Mouse (Mus musculus) heart, postnatal 25 days (tissue): ENCODE data around the gene Tmem29. TPM values are rescaled to one million over a fixed set of nuclear protein-coding genes. Genes with fewer than 3 reads are reported as not detected.
"Not testable (repeated sequence)": the region's sequence is repeated elsewhere in the genome, so short reads cannot be mapped to it uniquely, and the experiment has no call there.

Source experiments
- DNase-seq: peaks from one replicate; pipeline ENCODE4 v3.0.0; 2022; ENCODE audit warnings: low spot score
- intact Hi-C: fragments of 180-260 bp; cut with DNase I; formaldehyde crosslinking; loops from one replicate; pipeline ENCODE4 v1.15.1; 2025
- total RNA-seq, 2 experiments: library from RNA; stranded (reverse); gene quantifications; 2 replicates each; pipeline ENCODE4 v1.2.3; 2021

Gene Tmem29
- 1 to 10 TPM; 4.2 to 6.2 TPM for total RNA-seq

DNA sequence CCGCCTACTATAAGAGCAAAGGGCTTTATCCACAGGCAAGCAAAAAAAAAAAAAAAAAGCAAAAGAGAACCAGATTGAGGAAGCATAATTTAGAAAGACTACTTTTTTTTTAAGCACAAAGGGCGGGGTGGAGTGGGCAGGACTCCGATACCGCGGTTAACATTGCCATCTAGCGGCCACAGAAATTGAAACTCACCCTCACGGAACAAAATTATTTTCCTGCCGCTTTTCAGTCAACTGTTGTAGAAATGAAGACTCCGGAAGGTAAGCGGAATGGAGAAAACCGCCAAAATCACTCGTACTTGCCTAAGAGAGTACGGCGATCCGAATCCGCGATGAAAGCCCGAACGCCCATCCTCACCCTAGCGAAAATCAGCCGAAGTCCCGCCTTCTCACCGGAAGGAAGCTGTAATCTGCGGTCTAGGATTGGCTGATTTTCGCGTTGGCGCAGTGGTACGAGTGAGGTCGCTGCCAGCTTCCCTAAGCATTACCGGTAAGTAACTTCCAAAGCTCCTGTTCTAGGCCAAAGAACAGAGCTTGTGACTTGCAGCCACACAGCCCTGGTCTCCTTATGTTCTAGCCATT is at the start of gene Tmem29:
TSS of gene Tmem29 (minus strand) at position 389 of the 585 bp plus-strand sequence.
- DNase-seq = peak; percentile 81
- intact Hi-C loops = no loop called here

DNA sequence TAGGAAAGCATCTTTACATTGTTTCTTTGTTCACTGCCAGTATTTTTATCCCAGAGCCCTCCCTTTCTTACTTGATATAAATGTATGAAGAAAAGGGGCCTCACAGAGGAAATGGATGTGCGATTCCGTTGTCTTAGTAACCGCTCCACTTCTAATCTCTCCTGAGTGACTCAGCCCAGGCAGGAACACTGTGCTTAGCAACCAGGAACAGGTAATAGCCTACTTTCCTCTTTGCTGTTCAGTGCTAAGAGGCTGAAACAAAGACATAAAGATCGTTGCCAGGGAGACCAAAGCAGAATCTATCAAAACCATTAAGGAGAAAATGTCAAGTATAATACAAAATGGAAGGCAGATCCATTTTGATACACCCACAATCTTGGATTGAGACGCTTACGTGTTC is 49.7 kb upstream of the Tmem29 start:
- no peak for DNase-seq
- intact Hi-C loops = no loop called here

DNA sequence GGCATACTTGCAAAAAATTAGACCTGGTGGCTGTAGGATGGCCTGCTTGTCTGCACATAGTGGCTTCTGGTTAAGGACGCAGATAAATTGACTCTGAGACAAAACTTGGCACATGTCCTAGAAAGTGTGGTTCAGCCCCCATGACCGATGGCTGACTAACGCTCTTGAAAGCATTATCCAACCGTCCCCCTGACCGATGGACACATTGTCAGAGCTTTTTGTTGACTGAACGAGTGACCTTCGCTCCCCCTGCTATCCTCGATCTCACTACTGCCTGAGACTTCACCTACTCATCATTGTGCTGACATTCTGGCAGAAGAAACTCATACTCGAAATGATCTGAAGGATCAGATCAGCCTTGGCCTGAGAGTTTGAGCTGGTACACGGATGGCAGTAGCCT is 28.9 kb upstream of the Tmem29 start:
- DNase-seq, intact Hi-C loops: not testable (repeated sequence)

DNA sequence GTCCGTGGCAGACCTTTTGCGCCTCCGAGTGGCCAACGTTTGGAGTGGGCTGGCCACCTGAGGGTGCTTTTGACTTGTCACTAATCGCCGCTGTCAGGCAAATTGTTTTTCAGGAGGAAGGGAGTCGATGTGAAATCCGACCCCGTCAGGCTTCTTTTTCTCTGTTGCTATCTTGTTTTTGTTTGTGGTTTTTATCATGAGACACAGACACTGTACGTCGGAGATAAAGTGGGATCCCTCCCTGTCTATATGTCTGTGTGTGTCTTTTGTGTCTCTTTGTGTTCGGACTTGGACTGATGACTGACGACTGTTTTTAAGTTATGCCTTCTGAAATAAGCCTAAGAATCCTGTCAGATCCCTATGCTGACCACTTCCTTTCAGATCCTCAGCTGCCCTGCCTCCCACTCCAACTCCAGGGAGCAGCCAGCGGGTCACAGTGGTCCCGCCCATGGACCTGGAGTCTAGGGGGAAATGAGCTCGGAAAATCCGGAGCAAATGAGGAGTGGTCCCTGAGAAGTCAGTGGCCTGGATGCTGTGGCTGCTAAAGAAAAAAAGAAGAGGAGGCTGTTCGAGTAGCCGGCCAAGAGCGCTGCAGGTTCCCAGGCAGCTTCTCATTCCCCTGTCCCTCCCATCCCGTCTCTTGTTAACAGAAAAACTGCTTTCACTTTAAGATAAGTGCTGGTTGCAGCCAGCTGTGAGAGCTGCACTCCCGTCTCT is 27.5 kb upstream of the Tmem29 start:
- intact Hi-C loops = not testable (repeated sequence)

DNA sequence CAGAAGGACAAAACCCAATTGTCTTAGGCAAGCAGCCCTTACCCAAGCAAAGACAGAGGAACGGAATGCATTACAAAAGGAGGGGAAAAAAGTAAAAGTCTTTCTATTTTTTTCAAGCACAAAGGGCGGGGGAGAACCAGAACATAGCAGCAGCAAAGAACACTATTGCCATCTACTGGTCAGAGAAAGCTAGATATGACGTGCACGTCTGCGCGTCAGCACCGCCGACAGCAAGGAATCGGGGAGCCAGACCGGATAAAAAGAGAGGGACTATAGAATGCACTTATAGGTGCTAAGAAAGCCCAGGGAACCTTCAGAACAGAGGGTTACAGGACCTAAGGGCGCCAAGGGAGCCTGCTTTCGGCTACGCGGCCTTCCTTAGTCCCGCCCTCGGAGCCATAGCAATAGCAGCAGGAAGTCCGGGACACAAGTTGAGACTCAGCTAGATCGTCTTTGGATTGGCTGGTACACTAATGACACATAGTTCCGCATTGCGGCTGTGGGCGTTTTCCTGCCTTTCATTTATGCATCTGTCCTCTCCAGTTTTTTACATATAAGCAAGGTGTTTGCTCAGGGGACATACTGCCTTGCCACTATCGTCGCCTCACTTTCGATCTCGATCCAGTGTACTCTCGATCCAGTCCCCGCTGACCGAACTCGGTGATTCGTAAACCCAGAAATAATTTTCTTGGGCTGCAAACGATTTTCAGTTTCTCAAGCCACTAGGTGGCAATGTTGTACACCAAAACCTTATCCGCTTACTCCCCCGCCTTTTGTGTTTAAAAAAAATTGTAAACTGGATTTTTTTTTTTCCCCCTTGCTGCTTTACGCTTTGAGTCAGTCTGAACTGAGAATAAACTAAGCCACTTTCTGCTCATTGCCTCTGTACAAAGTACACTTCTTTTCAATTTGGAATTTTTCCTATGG is 19.2 kb upstream of the Tmem29 start:
- DNase-seq = peak; percentile 85
- intact Hi-C loops = no loop called here

More for the DNA sequence above, 27.5 kb upstream of the Tmem29 start:
- DNase-seq = not testable (repeated sequence)

DNA sequence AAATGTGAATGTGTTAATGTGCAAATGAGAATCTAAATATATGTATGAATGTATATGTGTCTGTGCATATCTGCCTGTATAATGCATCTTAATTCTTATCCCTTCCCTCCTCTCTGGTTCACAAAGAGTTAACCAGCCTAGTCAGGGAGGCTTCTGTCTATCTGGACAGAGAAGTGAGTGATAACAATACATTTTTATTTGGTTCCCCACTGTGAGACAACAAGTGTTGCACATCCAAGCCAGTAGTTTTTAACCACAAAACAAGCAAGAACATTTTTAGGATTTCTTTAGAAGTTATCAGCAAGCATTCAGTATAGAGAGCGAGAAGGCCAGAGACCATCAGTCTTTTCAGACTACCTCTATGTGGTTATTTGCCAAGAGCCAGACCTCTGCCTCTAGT is 12.5 kb upstream of the Tmem29 start:
- intact Hi-C loops = no loop called here
- DNase-seq = no peak

DNA sequence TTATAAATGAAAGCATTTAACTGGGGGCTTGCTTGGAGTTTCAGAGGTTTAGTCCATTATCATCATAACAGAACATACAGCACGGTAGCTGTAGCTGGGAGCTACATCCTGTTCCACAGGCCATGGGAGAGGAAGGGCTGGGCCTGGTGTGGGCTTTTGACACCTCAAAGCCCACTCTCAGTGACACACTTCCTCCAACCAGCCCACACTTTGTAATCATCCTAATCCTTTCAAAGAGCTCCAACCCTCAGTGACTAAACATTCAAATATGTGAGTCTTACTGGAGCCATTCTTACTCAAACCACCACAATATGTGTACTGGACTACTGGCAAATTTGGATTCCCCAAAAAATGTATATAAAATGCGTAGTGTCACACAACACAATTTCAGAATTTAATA is 9.3 kb upstream of the Tmem29 start:
- no peak for DNase-seq
- intact Hi-C loops = no loop called here

DNA sequence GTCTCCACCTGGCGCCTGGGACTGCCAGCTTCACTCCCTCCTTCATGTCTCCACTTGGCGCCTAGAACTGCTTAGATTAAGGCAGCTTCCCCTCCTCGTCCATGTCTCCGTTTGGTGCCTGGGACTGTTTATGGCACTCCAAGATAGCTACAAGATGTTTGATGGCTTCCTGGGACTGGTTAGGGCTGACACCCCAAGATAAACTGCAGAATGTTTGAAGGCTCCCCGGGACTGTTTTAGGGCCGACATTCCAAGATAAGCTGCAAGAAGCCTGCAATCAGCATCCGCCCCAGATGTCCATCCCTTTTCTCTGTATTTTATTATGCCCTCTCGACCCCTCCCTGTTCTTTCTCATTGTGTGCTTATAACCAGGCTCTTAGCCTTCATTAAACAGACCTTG is 7.9 kb upstream of the Tmem29 start:
- intact Hi-C loops, DNase-seq: not testable (repeated sequence)

DNA sequence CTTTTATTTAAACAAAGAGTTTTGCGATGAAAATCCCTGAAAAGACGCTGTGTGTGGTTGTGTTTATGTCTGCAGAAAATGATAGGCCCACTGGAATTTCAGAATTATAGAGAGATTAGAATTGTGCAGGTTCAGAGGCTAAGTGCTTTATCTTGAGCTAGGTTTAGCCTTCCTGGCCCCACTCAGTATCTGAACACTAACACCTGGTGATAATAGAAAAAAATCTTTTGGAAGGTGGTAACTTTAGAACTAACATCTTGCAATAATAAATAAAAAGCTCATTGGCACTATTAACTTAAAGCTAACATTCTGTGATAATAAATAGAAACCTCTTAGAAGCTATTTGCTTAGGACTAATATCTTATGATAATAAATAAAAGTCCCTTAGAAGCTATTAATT is 1.2 kb upstream of the Tmem29 start:
- intact Hi-C loops = no loop called here
- DNase-seq = no peak

DNA sequence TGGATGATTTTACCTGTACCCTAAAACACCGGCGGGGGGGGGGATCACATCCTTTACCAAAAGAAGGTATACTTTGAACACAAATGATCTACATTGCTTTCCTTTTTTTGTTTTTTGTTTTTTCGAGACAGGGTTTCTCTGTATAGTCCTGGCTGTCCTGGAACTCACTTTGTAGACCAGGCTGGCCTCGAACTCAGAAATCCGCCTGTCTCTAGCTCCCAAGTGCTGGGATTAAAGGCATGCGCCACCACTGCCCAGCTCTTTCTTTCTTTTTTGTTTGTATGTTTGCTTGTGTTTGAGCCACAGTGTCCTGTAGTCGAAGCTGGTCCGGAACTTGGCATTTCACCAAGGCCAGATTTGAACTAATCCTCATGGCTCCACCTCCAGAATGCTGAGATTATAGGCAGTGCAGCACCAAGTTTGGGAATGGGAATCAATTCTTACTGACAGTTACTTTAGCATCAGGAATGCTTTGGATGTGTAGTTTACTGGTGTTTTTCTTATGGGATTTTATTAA is 515 bp upstream of the Tmem29 start:
- DNase-seq = no peak
- intact Hi-C loops = no loop called here

DNA sequence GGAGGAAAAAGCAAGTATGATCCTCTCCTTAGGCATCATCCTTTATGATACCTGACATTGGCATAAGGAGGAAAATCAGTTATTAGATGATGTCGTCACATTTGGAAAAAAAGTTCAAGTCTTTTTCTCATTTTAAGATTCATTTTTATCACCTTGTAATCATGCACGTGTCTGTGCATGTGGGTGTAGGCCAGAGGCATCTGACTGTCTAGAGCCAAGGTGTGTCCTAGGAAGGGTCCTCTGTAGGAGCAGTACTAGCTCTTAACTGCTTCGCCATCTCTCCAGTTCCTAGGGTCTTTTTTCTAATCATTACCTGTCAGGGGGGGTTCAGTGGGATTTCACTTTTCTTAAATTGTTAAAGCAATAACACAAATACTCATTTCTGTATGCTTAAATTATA is 818 bp downstream of the Tmem29 start:
- intact Hi-C loops = no loop called here
- DNase-seq = no peak

DNA sequence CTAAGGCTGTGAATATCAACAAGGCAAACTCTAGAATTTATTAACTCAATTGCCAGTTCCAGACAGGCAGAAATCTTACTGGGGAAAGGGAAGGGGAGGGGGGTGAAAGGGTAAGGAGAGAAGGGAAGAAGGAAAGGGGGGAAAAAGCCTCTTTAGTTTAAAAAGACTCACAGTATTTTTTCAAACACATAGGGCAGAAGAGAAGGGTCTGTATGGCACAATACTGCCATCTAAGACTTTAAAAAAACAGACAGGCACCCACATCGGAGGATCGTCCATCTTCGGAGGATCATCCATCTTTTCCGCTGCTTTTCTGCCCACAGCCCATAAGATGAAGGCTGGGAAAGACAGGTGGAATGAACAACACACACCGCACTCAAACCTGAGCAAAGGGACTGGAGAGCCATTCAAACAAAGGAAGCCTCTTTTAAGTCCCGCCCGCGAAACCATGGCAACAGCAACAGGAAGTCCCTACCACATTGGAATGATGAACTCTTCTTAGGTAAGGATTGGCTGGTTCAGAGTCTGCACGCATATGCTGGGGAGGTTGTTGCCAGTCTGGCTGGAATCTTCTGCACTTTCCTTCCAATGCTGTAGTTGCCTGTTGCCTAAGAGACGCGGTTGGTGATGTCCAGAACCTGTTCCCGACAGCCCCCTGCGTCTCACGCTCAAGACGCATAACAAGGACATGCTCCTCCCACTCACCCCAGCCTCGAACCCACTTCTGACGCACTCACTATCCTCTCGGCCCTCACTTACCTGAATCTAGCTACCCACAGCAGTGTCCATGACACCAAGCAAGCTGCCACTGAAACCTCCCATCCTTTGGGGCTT is 18.2 kb downstream of the Tmem29 start:
- peak; percentile 18 for DNase-seq

DNA sequence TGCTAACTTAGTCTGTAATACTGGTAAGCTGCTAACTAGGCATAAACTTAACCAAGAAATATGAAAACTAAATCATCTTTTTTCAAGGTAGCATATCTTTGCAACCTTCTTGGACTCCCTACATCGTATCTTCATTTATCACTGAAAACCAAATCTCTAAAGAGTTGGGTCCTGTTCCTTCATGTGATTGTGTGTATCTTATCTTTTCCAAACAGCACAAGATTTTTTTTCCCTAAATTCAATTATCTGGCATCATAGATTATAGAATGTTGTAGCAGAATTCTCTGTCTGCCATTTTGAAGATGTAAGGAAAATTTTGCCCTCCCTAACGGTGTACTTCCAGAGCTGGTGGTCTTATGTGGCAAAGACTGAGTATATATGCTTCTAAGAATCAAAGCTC is 22.6 kb downstream of the Tmem29 start:
- intact Hi-C loops = no loop called here

More for the DNA sequence above, 18.2 kb downstream of the Tmem29 start:
- intact Hi-C loops = no loop called here

DNA sequence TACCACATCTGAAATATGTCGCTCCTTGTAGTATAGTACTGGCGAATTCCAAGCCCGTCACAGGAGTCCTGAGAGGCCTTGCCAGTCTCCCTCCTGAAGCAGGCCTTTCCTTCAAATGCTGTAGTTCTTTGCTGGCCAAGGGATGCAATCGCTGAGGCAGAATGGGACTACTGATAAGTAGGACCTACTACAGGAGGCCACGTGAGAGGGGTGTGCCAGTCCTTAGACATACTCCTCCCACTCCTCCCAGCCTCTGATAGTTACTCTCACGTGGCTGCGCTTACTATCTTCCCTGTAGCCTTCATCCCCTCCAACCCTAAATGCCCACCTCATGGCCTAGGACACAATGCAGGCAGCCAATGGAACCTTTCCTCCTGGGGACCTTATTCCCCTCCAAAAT is 23.6 kb downstream of the Tmem29 start:
- DNase-seq = no peak
- intact Hi-C loops = no loop called here

More for the DNA sequence above, 22.6 kb downstream of the Tmem29 start:
- no peak for DNase-seq

DNA sequence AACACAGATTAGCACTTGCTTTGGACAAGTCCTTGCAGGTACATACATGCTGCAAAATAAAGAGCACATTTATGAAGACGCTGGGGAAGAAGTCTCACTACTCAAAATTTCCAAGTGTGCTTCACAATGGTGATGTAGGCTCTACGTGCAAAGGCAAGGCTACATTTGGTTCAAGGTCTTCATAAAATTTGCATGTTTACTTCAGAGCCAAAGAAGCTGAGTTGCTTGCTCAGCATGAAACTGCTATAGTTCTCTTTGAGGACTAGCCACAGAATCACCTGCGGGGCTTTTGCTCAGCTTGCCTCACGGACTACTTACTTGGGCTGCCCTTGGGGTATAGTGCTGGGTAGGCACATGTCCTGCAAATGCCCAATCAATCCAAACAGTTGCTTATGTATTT is 45.4 kb downstream of the Tmem29 start:
- no peak for DNase-seq
- intact Hi-C loops = no loop called here

Other genes with a start within 250 kb of the Tmem29 start
- gene Alas2, start 88.2 kb upstream of the Tmem29 start, total RNA-seq = 100 to 1,000 TPM; 144 to 293 TPM
- 1 to 10 TPM; 3.9 to 5.6 TPM for gene Pfkfb1, start 129.1 kb upstream of the Tmem29 start, total RNA-seq
- 1 to 10 TPM; 4.7 to 6.5 TPM for gene Apex2, start 130.7 kb upstream of the Tmem29 start, total RNA-seq
- under 1 TPM; 0.81 to 0.95 TPM for gene Tro, start 198.4 kb upstream of the Tmem29 start, total RNA-seq